Mouse (Mus musculus) forebrain, embryonic 11.5 days (tissue): ENCODE results near the gene Mtmr1. TPM values are rescaled to one million over a fixed set of nuclear protein-coding genes. Genes with fewer than 3 reads are reported as not detected.

Experiments
- ATAC-seq: fragments of 200-750 bp; cut with Nextera tagmentation; replicated peaks from 2 replicates; pipeline ENCODE4 v1.8.0; 2017; ENCODE audit warnings: moderate TSS enrichment; ENCODE audit not compliant: low FRiP score
- DNase-seq: peaks from one replicate; pipeline ENCODE4 v3.0.0-alpha.2; 2017; ENCODE audit warnings: low spot score
- H3K27ac ChIP-seq: fragments of 300-500 bp; sonication (generic); 2 replicates; pipeline ENCODE4 v1.5.1; 2014; ENCODE audit warnings: low read depth, low read length
- H3K27me3 ChIP-seq: fragments of 300-500 bp; sonication (generic); 2 replicates; pipeline ENCODE4 v1.6.1; 2014; ENCODE audit warnings: mild to moderate bottlenecking, low read length, mixed read lengths; ENCODE audit not compliant: control insufficient read depth, insufficient read depth
- H3K36me3 ChIP-seq: fragments of 300-500 bp; sonication (generic); 2 replicates; pipeline ENCODE4 v1.6.1; 2014; ENCODE audit warnings: mild to moderate bottlenecking, low read length, moderate library complexity, mixed read lengths; ENCODE audit not compliant: control insufficient read depth, insufficient read depth
- H3K4me1 ChIP-seq: fragments of 300-500 bp; sonication (generic); replicated peaks from 2 replicates; pipeline ENCODE4 v1.6.1; 2014; ENCODE audit warnings: low read length, mixed read lengths; ENCODE audit not compliant: control insufficient read depth, insufficient read depth
- H3K4me2 ChIP-seq: fragments of 300-500 bp; sonication (generic); 2 replicates; pipeline ENCODE4 v1.6.1; 2014; ENCODE audit warnings: low read depth, mild to moderate bottlenecking, low read length, moderate library complexity, mixed read lengths; ENCODE audit not compliant: severe bottlenecking
- H3K4me3 ChIP-seq: fragments of 300-500 bp; sonication (generic); 2 replicates; pipeline ENCODE4 v1.5.1; 2014; ENCODE audit warnings: low read depth, low read length
- H3K9ac ChIP-seq: fragments of 300-500 bp; sonication (generic); 2 replicates; pipeline ENCODE4 v1.6.1; 2014; ENCODE audit warnings: low read length
- H3K9me3 ChIP-seq: fragments of 300-500 bp; sonication (generic); 2 replicates; pipeline ENCODE4 v1.6.1; 2016; ENCODE audit warnings: low read length, mixed read lengths; ENCODE audit not compliant: control insufficient read depth
- WGBS: fragments of 180-500 bp; shearing (Covaris S2); extraction: QIAGEN DNeasy Blood & Tissue Kit; methylation state at CpG from one replicate; pipeline ENCODE4 v1.1.7; 2014; 5-methylcytosine and 5-hydroxymethylcytosine counted together
- polyA plus RNA-seq: library from polyadenylated mRNA; unstranded; fragments of >200 nt; fragmentation: Nextera tagmentation; extraction: Ambion mirVana; gene quantifications from 2 replicates; pipeline ENCODE4 v1.2.1, GENCODE M21; 2014

Gene Mtmr1
- polyA plus RNA-seq, 1 experiment from 2014 or later = 14.3 TPM

DNA sequence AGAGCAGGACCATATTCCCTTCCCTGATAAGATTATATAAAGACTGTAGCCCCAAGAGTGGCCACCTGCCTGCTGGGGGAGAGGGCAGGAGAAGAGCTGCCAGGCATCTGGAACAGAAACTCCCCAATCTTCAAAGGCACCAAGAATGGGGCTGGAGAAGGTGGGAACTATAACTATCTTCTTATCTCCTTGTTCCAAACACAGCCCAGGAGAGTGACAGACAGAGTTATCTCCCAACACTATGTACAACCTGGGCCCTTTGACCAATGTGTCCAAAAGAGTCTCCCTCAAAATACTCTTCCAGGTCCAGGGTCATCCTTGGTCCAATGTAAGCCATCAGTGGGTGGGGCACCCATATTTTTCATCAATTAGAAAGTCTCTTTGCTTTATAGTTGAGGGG, 62.9 kb downstream of the Mtmr1 start:
- DNase-seq (no peak), ATAC-seq (no peak)
- Histone ChIP-seq H3K27me3 (no peaks in the 10 kb centered on the region), H3K4me3 (no peak overlapping the region), H3K9ac (no peak overlapping the region), H3K27ac (no peak overlapping the region), H3K4me2 (no peak overlapping the region), H3K36me3 (no peaks in the 10 kb centered on the region), H3K9me3 (no peaks in the 10 kb centered on the region), H3K4me1 (no peaks in the 10 kb centered on the region)

DNA sequence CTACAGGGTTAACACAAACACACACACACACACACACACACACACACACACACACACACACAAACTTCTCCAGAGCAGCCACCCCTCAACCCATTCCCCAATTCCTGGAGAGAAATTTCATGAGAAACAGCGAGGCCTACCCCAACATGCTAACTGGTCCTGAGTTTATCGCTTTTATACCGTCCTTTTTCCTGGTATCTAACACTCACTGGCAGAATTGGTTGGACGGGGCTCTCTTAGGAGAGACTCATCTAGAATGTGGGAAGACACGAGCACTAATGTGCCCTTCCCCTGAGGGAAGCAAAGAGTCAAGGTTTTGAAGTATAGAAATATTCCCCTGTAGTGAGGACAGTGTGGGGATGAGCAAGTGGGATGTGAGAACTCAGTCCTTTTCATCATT, 66.3 kb downstream of the Mtmr1 start:
- H3K9ac ChIP-seq = no peak overlapping the region
- H3K4me2 ChIP-seq = no peak overlapping the region
- no peak overlapping the region for H3K4me3 ChIP-seq
- H3K4me1 ChIP-seq = no peaks in the 10 kb centered on the region
- WGBS = 86% methylated on average over 5 of the region's 5 CpGs
- H3K36me3 ChIP-seq = no peaks in the 10 kb centered on the region
- DNase-seq (no peak), ATAC-seq (no peak)
- H3K27ac ChIP-seq = no peak overlapping the region
- no peaks in the 10 kb centered on the region for H3K9me3 ChIP-seq
- no peaks in the 10 kb centered on the region for H3K27me3 ChIP-seq

DNA sequence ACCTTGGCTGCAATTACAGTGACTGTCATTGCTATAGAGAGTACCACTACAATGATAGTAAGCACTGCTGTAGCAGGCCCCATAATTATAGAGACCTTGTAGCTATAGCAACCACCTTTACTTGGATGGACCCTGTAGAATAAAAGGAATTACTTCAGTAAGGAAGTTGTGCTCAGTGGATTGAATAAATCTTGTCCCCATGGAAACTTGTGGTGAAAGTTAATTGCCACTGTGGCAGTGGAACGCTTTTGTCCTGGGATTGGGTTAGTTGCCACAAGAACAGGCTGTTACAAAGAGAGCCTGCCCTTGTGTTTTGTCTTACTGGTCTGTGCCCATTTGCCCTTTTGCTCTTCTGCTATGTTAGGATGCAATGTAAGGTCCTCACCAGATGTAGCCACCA, 69.9 kb downstream of the Mtmr1 start:
- no peaks in the 10 kb centered on the region for H3K4me1 ChIP-seq
- ATAC-seq (peak; percentile 89), DNase-seq (no peak)
- H3K4me2 ChIP-seq = no peak overlapping the region
- H3K4me3 ChIP-seq = no peak overlapping the region
- H3K27ac ChIP-seq = no peak overlapping the region
- no peaks in the 10 kb centered on the region for H3K36me3 ChIP-seq
- no peaks in the 10 kb centered on the region for H3K27me3 ChIP-seq
- H3K9me3 ChIP-seq = no peaks in the 10 kb centered on the region
- H3K9ac ChIP-seq = no peak overlapping the region
- 27% methylated on average over 1 of the region's 1 CpGs for WGBS

DNA sequence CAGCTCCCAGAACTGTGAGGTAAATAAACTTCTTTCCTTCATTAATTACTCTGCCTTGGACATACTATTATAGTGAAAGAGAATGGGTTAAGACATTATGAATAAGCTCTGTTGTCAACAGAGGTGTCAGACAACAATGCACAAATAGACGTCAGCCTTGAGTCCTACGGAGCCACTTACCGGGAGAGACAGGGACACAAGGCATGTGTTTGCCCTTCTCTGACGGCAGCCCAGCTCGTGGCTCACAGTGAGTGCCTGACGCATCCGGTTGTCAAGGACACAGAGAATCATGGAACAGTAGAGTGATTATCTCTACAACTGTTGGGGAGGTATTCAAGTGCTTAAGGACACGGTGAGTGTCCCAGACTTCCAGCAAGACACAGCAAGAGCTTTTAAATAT, 70.3 kb downstream of the Mtmr1 start:
- Histone ChIP-seq H3K27ac (no peak overlapping the region), H3K27me3 (no peaks in the 10 kb centered on the region), H3K4me2 (no peak overlapping the region), H3K9ac (no peak overlapping the region), H3K4me1 (no peaks in the 10 kb centered on the region), H3K4me3 (no peak overlapping the region), H3K36me3 (no peaks in the 10 kb centered on the region), H3K9me3 (no peaks in the 10 kb centered on the region)
- 31% methylated on average over 8 of the region's 8 CpGs for WGBS
- DNase-seq = peak; percentile 55
- ATAC-seq = peak; percentile 88

DNA sequence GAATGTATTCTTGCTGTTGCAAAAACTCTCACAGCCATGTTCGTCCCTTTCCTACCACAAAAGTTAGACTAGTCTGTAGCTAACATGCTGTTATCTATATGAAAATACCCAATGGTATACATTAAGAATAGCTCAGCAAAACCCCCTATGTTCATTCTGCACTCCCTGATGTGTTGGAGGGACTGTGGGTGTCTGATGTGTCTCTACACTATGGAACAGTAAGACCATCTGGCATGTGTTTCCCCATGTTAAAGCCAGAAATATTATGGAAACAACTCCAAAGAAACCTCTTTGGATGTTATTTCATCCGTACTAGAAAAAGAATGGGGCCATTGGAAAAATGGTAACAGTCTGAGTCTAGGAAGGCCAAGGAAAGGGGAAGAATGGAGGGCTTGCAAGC, 71.0 kb downstream of the Mtmr1 start:
- Histone ChIP-seq H3K4me1 (no peaks in the 10 kb centered on the region), H3K4me3 (no peak overlapping the region), H3K27me3 (no peaks in the 10 kb centered on the region), H3K9ac (no peak overlapping the region), H3K4me2 (no peak overlapping the region), H3K36me3 (no peaks in the 10 kb centered on the region), H3K27ac (no peak overlapping the region), H3K9me3 (no peaks in the 10 kb centered on the region)
- 84% methylated on average over 2 of the region's 2 CpGs for WGBS
- DNase-seq = no peak
- no peak for ATAC-seq

DNA sequence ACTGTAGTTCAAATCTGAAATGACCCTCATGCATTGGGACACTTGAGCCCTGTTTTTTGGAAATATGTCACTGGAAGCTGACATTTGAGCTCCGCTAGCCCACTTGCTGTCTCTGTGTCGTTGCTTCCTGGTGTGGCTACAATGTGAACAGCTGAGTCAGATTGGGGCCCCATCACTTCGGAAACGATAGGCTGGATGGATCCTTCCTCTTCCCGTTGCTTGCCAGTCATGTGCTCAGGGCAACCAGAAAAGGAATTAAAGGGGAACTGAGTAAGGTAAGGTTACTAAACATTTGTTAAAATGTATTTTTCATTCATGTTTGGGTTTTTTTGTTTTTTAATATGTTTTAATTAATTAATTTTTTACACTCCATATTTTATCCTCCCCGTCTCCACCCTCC, 74.9 kb downstream of the Mtmr1 start:
- 92% methylated on average over 6 of the region's 6 CpGs for WGBS
- H3K9ac ChIP-seq = no peak overlapping the region
- ATAC-seq = no peak
- H3K27me3 ChIP-seq = no peaks in the 10 kb centered on the region
- H3K27ac ChIP-seq = no peak overlapping the region
- DNase-seq = no peak
- H3K4me3 ChIP-seq = no peak overlapping the region
- no peaks in the 10 kb centered on the region for H3K9me3 ChIP-seq
- H3K4me1 ChIP-seq = no peaks in the 10 kb centered on the region
- H3K4me2 ChIP-seq = no peak overlapping the region
- H3K36me3 ChIP-seq = no peaks in the 10 kb centered on the region

DNA sequence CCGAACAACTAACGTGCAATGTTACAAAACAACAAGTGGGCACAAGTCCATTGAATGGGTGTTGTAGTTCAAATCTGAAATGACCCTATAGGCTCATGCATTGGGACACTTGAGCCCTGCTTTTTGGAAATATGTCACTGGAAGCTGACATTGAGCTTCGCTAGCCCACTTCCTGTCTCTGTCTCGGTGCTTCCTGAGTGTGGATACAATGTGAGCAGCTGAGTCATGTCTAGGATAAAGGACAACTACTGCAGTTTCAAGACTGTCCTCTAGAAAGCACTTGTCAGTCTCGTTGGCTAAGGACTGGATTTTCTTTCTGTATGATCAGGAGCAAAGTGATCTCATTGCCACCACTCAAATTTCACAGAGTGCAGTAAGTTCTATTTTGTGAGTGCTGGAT, 78.4 kb downstream of the Mtmr1 start:
- 90% methylated on average over 5 of the region's 5 CpGs for WGBS
- H3K27ac ChIP-seq = no peak overlapping the region
- no peak overlapping the region for H3K4me2 ChIP-seq
- no peaks in the 10 kb centered on the region for H3K36me3 ChIP-seq
- no peak for ATAC-seq
- DNase-seq = no peak
- H3K4me1 ChIP-seq = no peaks in the 10 kb centered on the region
- no peak overlapping the region for H3K4me3 ChIP-seq
- H3K9ac ChIP-seq = no peak overlapping the region
- no peaks in the 10 kb centered on the region for H3K27me3 ChIP-seq
- no peaks in the 10 kb centered on the region for H3K9me3 ChIP-seq

DNA sequence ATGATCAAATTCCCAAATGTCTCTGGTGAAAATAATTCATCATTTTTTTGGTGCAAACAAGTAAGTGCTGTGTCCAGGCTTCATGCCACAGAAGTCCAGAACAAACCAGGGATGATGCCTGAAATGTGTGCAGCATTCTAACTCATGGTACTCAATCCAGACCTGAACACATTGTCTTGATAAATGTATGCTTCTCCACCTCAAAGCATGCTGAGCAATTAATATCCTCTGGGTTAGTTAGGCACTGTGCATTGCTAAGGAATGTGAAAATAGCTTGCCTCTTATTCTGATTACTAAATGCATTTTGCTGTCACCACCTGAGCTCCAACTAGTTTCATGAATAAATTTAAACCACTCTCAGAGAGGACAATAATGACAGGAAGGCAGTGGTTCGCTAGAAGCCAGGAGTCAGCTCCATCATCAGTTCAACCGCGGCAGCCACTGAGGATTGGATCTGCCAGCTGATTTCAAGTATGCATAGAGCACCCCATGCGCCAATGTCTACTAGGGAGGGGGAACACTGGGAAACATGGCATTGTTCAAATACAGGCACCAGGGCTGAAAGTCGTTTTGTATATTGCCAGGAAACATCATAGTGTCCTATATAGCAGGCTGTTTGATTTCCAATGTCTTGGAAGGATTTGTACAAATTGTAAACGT, 91.6 kb downstream of the Mtmr1 start:
- no peaks in the 10 kb centered on the region for H3K36me3 ChIP-seq
- WGBS = 83% methylated on average over 6 of the region's 6 CpGs
- no peaks in the 10 kb centered on the region for H3K9me3 ChIP-seq
- no peak for DNase-seq
- H3K27ac ChIP-seq = no peak overlapping the region
- H3K4me2 ChIP-seq = no peak overlapping the region
- ATAC-seq = no peak
- H3K27me3 ChIP-seq = no peaks in the 10 kb centered on the region
- H3K4me3 ChIP-seq = no peak overlapping the region
- H3K9ac ChIP-seq = no peak overlapping the region
- H3K4me1 ChIP-seq = no peaks in the 10 kb centered on the region

DNA sequence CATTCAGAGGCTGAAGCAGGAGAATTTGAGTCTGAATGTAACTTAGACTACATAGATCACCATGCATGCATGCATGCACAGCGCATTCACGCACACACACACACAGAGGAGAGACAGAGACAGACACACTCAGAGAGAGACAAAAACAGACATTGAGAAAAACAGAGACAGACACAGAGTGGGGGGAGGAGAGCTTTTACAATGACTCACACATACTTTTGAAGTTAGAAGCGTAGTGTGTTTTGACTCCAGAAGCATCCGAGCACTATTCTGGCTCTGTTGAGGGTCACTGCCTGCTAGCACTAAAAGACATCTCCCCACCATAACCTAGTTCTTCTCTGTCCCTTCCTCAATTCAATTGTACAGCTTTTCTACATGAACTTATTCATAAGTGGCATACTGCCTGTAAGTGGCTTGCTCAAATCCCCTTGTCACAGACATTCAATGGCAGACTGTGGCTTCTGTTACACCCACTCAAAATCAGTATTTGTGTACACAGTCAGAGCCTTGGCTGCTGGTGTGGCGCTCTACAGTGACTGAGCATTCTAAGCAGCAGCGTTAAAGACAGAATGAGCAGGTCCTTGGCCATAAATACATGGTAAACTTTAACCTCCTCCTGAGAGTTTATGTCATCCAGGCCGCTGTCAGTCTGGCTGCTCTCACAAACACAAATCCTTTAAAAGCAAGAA, 99.7 kb downstream of the Mtmr1 start:
- Histone ChIP-seq H3K4me1 (no peaks in the 10 kb centered on the region), H3K9ac (no peak overlapping the region), H3K4me2 (no peak overlapping the region), H3K36me3 (no peaks in the 10 kb centered on the region), H3K27ac (no peak overlapping the region), H3K4me3 (no peak overlapping the region), H3K9me3 (no peaks in the 10 kb centered on the region), H3K27me3 (no peaks in the 10 kb centered on the region)
- DNase-seq (no peak), ATAC-seq (no peak)
- 87% methylated on average over 7 of the region's 7 CpGs for WGBS
